Mouse (Mus musculus): Measurements from ENCODE around the gene Wasl. TPM values are rescaled to one million over a fixed set of nuclear protein-coding genes. Genes with fewer than 3 reads are reported as not detected.

Wasl gene
- polyA plus RNA-seq, 1 experiment = 10.8 TPM

- no peak overlapping the region for H3ac ChIP-seq (ENCODE audit: control insufficient read depth, insufficient read length)
- no peak overlapping the region for H3K4me2 ChIP-seq (ENCODE audit: low read depth)
- no peaks in the 10 kb centered on the region for H3K79me2 ChIP-seq (ENCODE audit: control insufficient read depth, insufficient read depth)
- H3K27me3 ChIP-seq (ENCODE audit: control insufficient read depth, insufficient read depth, insufficient read length) = no peaks in the 10 kb centered on the region
- no peak for TF ChIP-seq TCF12 (IDR thresholded peaks at IDR 0.05; ENCODE audit: insufficient read depth, poor library complexity, severe bottlenecking)
- TF ChIP-seq POLR2AphosphoS2 (IDR thresholded peaks at IDR 0.05; ENCODE audit: insufficient read length, low read depth) = no peak
- TF ChIP-seq MYOG (IDR thresholded peaks at IDR 0.05; ENCODE audit: control insufficient read depth in 1 of 3, insufficient read depth in 1 of 3, insufficient read length in 2 of 3, low read depth in 2 of 3) = no peak
- no peak for TF ChIP-seq POLR2A (IDR thresholded peaks at IDR 0.05; ENCODE audit: insufficient read length, low read depth)
- no peak for TF ChIP-seq TCF3 (IDR thresholded peaks at IDR 0.05; ENCODE audit: insufficient read length, low read depth)
- TF ChIP-seq CEBPB (IDR thresholded peaks at IDR 0.05; ENCODE audit: insufficient read depth, poor library complexity, severe bottlenecking) = no peak
- no peak for TF ChIP-seq MAX (IDR thresholded peaks at IDR 0.05; ENCODE audit: low read depth)
- TF ChIP-seq SRF (IDR thresholded peaks at IDR 0.05; ENCODE audit: control insufficient read depth, insufficient read length, low read depth) = no peak
- no peak for TF ChIP-seq REST (IDR thresholded peaks at IDR 0.05; ENCODE audit: insufficient read depth, insufficient read length)
- TF ChIP-seq MYOD1 (IDR thresholded peaks at IDR 0.05; ENCODE audit: control insufficient read depth in 1 of 3, insufficient read length in 2 of 3, low read depth in 2 of 3) = no peak
- TF ChIP-seq USF1 (IDR thresholded peaks at IDR 0.05; ENCODE audit: low read depth) = no peak
- no peak for TF ChIP-seq E2F4 (IDR thresholded peaks at IDR 0.05; ENCODE audit: insufficient read depth)
- H3K36me3 ChIP-seq (ENCODE audit: control insufficient read depth, insufficient read depth) = no peaks in the 10 kb centered on the region
- no peak overlapping the region for H3K4me3 ChIP-seq
Measured at GRCm38 (mm10) chr6:24568963-24569362, 95.8 kb downstream of the Wasl start.

- Histone ChIP-seq H3K4me3 (no peak overlapping the region), H3ac (ENCODE audit: control insufficient read depth, insufficient read length) (no peak overlapping the region), H3K27me3 (ENCODE audit: control insufficient read depth, insufficient read depth, insufficient read length) (no peaks in the 10 kb centered on the region), H3K4me2 (ENCODE audit: low read depth) (no peak overlapping the region), H3K79me2 (ENCODE audit: control insufficient read depth, insufficient read depth) (no peaks in the 10 kb centered on the region), H3K36me3 (ENCODE audit: control insufficient read depth, insufficient read depth) (no peaks in the 10 kb centered on the region)
- TF ChIP-seq REST (IDR thresholded peaks at IDR 0.05; ENCODE audit: insufficient read depth, insufficient read length) = no peak
- TF ChIP-seq SRF (IDR thresholded peaks at IDR 0.05; ENCODE audit: control insufficient read depth, insufficient read length, low read depth) = no peak
- no peak for TF ChIP-seq E2F4 (IDR thresholded peaks at IDR 0.05; ENCODE audit: insufficient read depth)
- TF ChIP-seq USF1 (IDR thresholded peaks at IDR 0.05; ENCODE audit: low read depth) = no peak
- TF ChIP-seq CEBPB (IDR thresholded peaks at IDR 0.05; ENCODE audit: insufficient read depth, poor library complexity, severe bottlenecking) = no peak
- TF ChIP-seq TCF3 (IDR thresholded peaks at IDR 0.05; ENCODE audit: insufficient read length, low read depth) = no peak
- no peak for TF ChIP-seq MAX (IDR thresholded peaks at IDR 0.05; ENCODE audit: low read depth)
- no peak for TF ChIP-seq MYOG (IDR thresholded peaks at IDR 0.05; ENCODE audit: control insufficient read depth in 1 of 3, insufficient read depth in 1 of 3, insufficient read length in 2 of 3, low read depth in 2 of 3)
- no peak for TF ChIP-seq MYOD1 (IDR thresholded peaks at IDR 0.05; ENCODE audit: control insufficient read depth in 1 of 3, insufficient read length in 2 of 3, low read depth in 2 of 3)
- no peak for TF ChIP-seq POLR2A (IDR thresholded peaks at IDR 0.05; ENCODE audit: insufficient read length, low read depth)
- no peak for TF ChIP-seq TCF12 (IDR thresholded peaks at IDR 0.05; ENCODE audit: insufficient read depth, poor library complexity, severe bottlenecking)
Measured at GRCm38 (mm10) chr6:24564886-24565285, 99.9 kb downstream of the Wasl start.

GRCm38 (mm10) chr6:24564081-24564480 is 100.7 kb downstream of the Wasl start:
- H3ac ChIP-seq (ENCODE audit: control insufficient read depth, insufficient read length) = no peak overlapping the region
- no peaks in the 10 kb centered on the region for H3K79me2 ChIP-seq (ENCODE audit: control insufficient read depth, insufficient read depth)
- no peak overlapping the region for H3K4me2 ChIP-seq (ENCODE audit: low read depth)
- no peak overlapping the region for H3K4me3 ChIP-seq
- no peaks in the 10 kb centered on the region for H3K36me3 ChIP-seq (ENCODE audit: control insufficient read depth, insufficient read depth)
- no peaks in the 10 kb centered on the region for H3K27me3 ChIP-seq (ENCODE audit: control insufficient read depth, insufficient read depth, insufficient read length)
- no peak for TF ChIP-seq E2F4 (IDR thresholded peaks at IDR 0.05; ENCODE audit: insufficient read depth)
- no peak for TF ChIP-seq CEBPB (IDR thresholded peaks at IDR 0.05; ENCODE audit: insufficient read depth, poor library complexity, severe bottlenecking)
- TF ChIP-seq MAX (IDR thresholded peaks at IDR 0.05; ENCODE audit: low read depth) = no peak
- no peak for TF ChIP-seq TCF3 (IDR thresholded peaks at IDR 0.05; ENCODE audit: insufficient read length, low read depth)
- no peak for TF ChIP-seq MYOD1 (IDR thresholded peaks at IDR 0.05; ENCODE audit: control insufficient read depth in 1 of 3, insufficient read length in 2 of 3, low read depth in 2 of 3)
- TF ChIP-seq TCF12 (IDR thresholded peaks at IDR 0.05; ENCODE audit: insufficient read depth, poor library complexity, severe bottlenecking) = no peak
- TF ChIP-seq POLR2AphosphoS2 (IDR thresholded peaks at IDR 0.05; ENCODE audit: insufficient read length, low read depth) = no peak
- no peak for TF ChIP-seq MYOG (IDR thresholded peaks at IDR 0.05; ENCODE audit: control insufficient read depth in 1 of 3, insufficient read depth in 1 of 3, insufficient read length in 2 of 3, low read depth in 2 of 3)
- TF ChIP-seq POLR2A (IDR thresholded peaks at IDR 0.05; ENCODE audit: insufficient read length, low read depth) = no peak
- no peak for TF ChIP-seq SRF (IDR thresholded peaks at IDR 0.05; ENCODE audit: control insufficient read depth, insufficient read length, low read depth)
- TF ChIP-seq USF1 (IDR thresholded peaks at IDR 0.05; ENCODE audit: low read depth) = no peak
- no peak for TF ChIP-seq REST (IDR thresholded peaks at IDR 0.05; ENCODE audit: insufficient read depth, insufficient read length)

Other genes with a start within 250 kb of the Wasl start
- not detected for gene Iqub, start 149.9 kb downstream of the Wasl start, polyA plus RNA-seq (2012; fragmentation: generic; extraction: Trizol)
- 234 TPM for gene Ndufa5, start 137.0 kb downstream of the Wasl start, polyA plus RNA-seq (2012; fragmentation: generic; extraction: Trizol)
- 0.16 TPM for gene Asb15, start 136.9 kb downstream of the Wasl start, polyA plus RNA-seq (2012; fragmentation: generic; extraction: Trizol)
- gene Lmod2, start 67.2 kb downstream of the Wasl start, polyA plus RNA-seq (2012; fragmentation: generic; extraction: Trizol) = 33.6 TPM
- 0.07 TPM for gene Hyal6, start 68.2 kb upstream of the Wasl start, polyA plus RNA-seq (2012; fragmentation: generic; extraction: Trizol)
- gene Hyal4, start 83.3 kb upstream of the Wasl start, polyA plus RNA-seq (2012; fragmentation: generic; extraction: Trizol) = 0.01 TPM
- not detected for gene Spam1, start 126.2 kb upstream of the Wasl start, polyA plus RNA-seq (2012; fragmentation: generic; extraction: Trizol)
- gene Hyal5, start 193.0 kb upstream of the Wasl start, polyA plus RNA-seq (2012; fragmentation: generic; extraction: Trizol) = not detected